Mouse (Mus musculus) lung, embryonic 16.5 days (tissue): Measurements from ENCODE around the gene Gm3106. TPM values are rescaled to one million over a fixed set of nuclear protein-coding genes. Genes with fewer than 3 reads are reported as not detected.
"Not testable (repeated sequence)": the region's sequence is repeated elsewhere in the genome, so short reads cannot be mapped to it uniquely, and the experiment has no call there.

Experiments
- ATAC-seq: fragments of 200-750 bp; cut with Nextera tagmentation; 2 replicates; pipeline ENCODE4 v1.8.0; 2017; ENCODE audit warnings: low read depth, mild to moderate bottlenecking, moderate library complexity
- H3K27ac ChIP-seq: fragments of 300-500 bp; sonication (generic); 2 replicates; pipeline ENCODE4 v1.5.1; 2014; ENCODE audit warnings: mild to moderate bottlenecking, control low read depth, low read length
- H3K27me3 ChIP-seq: fragments of 300-500 bp; sonication (generic); 2 replicates; pipeline ENCODE4 v1.6.1; 2014; ENCODE audit warnings: low read depth, low read length, mixed read lengths; ENCODE audit not compliant: control insufficient read depth, insufficient read depth
- H3K36me3 ChIP-seq: fragments of 300-500 bp; sonication (generic); 2 replicates; pipeline ENCODE4 v1.6.1; 2014; ENCODE audit warnings: low read length; ENCODE audit not compliant: control insufficient read depth, insufficient read depth
- H3K4me1 ChIP-seq: fragments of 300-500 bp; sonication (generic); replicated peaks from 2 replicates; pipeline ENCODE4 v1.6.1; 2014; ENCODE audit warnings: low read length, mixed read lengths; ENCODE audit not compliant: control insufficient read depth, insufficient read depth
- H3K4me2 ChIP-seq: fragments of 300-500 bp; sonication (generic); 2 replicates; pipeline ENCODE4 v1.6.1; 2014; ENCODE audit warnings: low read depth, low read length, control low read depth
- H3K4me3 ChIP-seq: fragments of 300-500 bp; sonication (generic); 2 replicates; pipeline ENCODE4 v1.5.1; 2014; ENCODE audit warnings: mild to moderate bottlenecking, low read length, control low read depth
- H3K9ac ChIP-seq: fragments of 300-500 bp; sonication (generic); 2 replicates; pipeline ENCODE4 v1.6.1; 2014; ENCODE audit warnings: low read length, control low read depth
- H3K9me3 ChIP-seq: fragments of 300-500 bp; sonication (generic); 2 replicates; pipeline ENCODE4 v1.6.1; 2016; ENCODE audit warnings: low read length; ENCODE audit not compliant: control insufficient read depth
- WGBS: fragments of 180-500 bp; shearing (Covaris S2); extraction: QIAGEN DNeasy Blood & Tissue Kit; methylation state at CpG from one replicate; pipeline ENCODE4 v1.1.7; 2014; 5-methylcytosine and 5-hydroxymethylcytosine counted together
- polyA plus RNA-seq: library from polyadenylated mRNA; unstranded; fragments of >200 nt; fragmentation: Nextera tagmentation; extraction: Ambion mirVana; gene quantifications from 2 replicates; pipeline ENCODE4 v1.2.1, GENCODE M21; 2015

The Gm3106 gene
- polyA plus RNA-seq = not detected in 2 replicates

DNA sequence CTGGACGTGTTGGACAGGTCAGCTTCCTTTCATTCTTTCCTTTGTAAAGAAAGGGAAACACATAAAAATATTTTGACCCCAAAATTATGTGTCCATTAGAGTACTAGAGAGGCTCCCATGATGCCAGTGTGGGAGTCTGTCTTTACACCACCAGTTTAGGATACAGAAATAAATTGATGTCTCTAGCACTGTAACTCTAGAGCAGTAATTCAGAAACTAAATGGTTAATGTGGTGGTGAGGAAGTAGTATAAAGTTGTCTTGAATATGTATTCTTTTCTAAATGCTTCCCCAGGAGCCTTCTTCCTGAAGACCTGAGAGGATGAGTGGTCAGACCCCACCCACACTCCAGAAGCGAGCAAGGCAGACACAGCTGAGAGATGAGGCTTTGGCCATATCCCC is at the start of gene Gm3106:
Gene Gm3106 (plus strand): TSS at position 301 of the 400 bp plus-strand sequence.
- H3K4me2 ChIP-seq, ATAC-seq, H3K9me3 ChIP-seq, H3K27ac ChIP-seq, H3K4me1 ChIP-seq, H3K36me3 ChIP-seq, H3K27me3 ChIP-seq, H3K9ac ChIP-seq, H3K4me3 ChIP-seq: not testable (repeated sequence)
- no CpG with 5 or more reads among the region's 2 CpGs for WGBS

Other genes with a start within 250 kb of the Gm3106 start
- not detected in 2 replicates for gene BC061212, start 147.5 kb upstream of the Gm3106 start, polyA plus RNA-seq
- gene Gm6351, start 141.6 kb upstream of the Gm3106 start, polyA plus RNA-seq = not detected in 2 replicates
- not detected in 2 replicates for gene A430089I19Rik, start 88.8 kb downstream of the Gm3106 start, polyA plus RNA-seq
- gene Gm6502, start 96.4 kb downstream of the Gm3106 start, polyA plus RNA-seq = not detected in 2 replicates
- not detected in 2 replicates for gene AA792892, start 121.7 kb downstream of the Gm3106 start, polyA plus RNA-seq
- gene Gm7682, start 227.8 kb downstream of the Gm3106 start, polyA plus RNA-seq = not detected in 2 replicates